Mouse (Mus musculus) c-Kit-negative CD71-positive TER-119-positive erythroid progenitor cells, embryonic 14.5 days (primary cell): Measurements from ENCODE around the gene 2310079G19Rik.

ENCODE experiments used
- DNase-seq: peaks from one replicate; pipeline ENCODE4 v3.0.0-alpha.2; 2013; ENCODE audit warnings: low read depth, low spot score

The 2310079G19Rik gene

GRCm38 (mm10) chr16:88627566-88627965 is at the start of gene 2310079G19Rik:
TSS of gene 2310079G19Rik (minus strand) at chr16:88627666.
- no peak for DNase-seq

DNA sequence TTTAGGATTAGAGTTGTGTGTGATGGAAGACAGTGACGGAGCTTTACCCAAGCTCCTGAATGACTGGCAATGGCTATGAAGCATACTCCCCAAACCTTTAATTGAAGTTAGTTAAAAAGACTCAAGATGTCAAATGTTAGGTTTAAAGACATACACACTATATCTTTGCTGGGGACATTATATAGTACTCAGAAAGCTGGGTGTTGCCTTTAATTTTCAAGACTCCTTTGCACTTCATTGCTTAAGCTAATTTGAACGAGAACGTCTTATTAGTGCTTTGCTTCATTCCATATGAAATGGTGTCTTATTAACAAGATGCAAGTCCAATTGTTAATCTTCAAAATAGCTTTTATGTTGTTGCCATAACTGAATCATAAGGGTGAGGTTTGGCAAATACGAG is 44.1 kb upstream of the 2310079G19Rik start, which contains the start of gene Krtap27-1:
Krtap27-1 (minus strand) TSS at position 101 of the 400 bp plus-strand sequence.
- no peak for DNase-seq

DNA sequence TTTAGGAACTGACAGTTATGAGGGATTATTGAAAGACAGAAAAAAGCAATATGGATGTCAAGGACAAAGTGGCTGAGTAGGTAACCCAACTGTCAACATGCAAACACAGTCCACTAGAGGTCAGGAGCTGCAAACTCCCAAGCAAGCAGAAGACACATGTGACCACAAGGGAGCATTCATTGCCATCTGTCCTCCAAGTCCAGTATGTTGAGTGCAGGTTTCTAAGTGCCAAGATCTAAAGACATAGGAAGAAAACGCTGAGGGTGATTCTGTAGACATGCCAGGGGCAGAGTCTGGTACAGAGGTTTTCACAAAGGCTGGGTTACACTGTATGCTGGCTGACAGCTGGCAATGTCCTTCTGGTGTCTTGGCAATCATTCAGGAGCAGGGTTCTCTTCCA is 30.0 kb upstream of the 2310079G19Rik start:
- DNase-seq: no peak

DNA sequence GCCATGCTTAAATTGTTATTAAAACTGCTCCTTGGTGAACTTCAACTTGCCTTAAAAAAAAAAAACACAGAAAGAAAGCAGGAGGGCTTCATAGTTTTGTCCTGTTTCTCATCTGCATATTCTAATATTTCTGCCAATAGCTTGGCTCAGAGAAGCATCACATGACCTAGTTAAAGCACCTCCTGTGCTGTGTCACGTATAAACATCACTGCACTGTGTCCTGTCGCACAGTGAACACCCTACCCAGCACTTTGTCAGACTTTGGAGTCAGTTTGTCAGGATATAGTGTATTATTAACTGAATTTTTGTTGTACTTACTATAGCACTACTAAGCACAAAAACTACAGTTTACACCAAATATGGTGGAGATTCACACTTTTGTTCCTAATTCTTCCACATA is 24.5 kb upstream of the 2310079G19Rik start:
- DNase-seq: no peak

DNA sequence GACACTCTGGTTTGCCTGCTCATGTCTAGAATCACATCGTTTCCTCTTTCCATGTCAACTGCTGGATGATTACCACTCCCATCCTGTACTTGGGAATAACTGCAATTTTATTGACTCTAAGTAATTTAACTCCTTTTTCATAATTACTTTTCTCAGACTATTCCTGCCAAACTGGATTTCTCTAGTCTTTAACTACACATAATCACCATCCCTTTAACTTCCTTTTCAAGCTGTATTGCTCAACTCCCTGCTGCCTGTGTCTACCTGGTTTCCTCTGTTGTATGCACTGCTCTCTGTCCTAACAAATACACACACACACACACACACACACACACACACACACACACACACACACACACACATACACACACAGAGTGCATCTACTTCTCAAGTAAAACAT is 23.6 kb upstream of the 2310079G19Rik start:
- DNase-seq: no peak

- DNase-seq: no peak
Observed at GRCm38 (mm10) chr16:88647358-88647846, 19.9 kb upstream of the 2310079G19Rik start, which contains the start of gene Krtap26-1. TSS of gene Krtap26-1 (minus strand) at chr16:88647796.

DNA sequence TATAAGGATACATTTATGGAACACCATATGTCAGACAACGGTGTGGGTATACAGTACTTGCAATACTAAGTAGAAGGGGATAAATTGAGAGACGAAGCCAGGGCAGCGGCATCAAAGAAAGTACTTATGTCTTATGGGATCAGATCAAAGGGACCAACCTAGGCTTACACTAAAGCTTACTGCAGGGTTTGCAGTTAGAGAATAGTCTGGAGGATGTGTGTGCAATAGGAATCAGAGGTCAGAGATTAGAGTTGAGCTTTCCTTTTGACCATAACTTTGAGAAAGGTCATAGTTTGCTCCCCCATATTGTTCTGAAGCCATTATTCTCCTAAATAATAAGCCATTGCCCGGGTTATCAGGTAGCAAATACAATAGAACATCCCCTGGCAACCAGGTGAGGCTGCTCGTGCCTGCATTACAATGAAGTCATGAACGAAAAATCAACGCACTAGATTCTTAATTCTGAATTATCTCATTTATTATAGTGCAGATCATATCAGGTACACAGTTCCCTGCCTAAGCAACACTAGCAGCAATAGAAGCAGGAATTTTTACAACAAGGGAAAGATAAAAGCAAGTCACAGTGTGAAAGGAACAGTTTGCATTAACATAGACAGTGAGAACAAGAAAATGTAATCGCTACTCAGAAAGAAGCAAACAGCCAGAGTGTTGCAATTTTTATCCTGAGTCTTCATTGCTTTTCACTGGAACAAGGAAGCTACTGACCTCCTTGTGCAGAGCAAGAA is 19.1 kb upstream of the 2310079G19Rik start:
- DNase-seq: no peak

GRCm38 (mm10) chr16:88640053-88640452 is 12.6 kb upstream of the 2310079G19Rik start:
- DNase-seq: no peak

- no peak for DNase-seq
Observed at GRCm38 (mm10) chr16:88635142-88635541, 7.7 kb upstream of the 2310079G19Rik start.

GRCm38 (mm10) chr16:88631474-88631873 is 4.0 kb upstream of the 2310079G19Rik start:
- no peak for DNase-seq

DNA sequence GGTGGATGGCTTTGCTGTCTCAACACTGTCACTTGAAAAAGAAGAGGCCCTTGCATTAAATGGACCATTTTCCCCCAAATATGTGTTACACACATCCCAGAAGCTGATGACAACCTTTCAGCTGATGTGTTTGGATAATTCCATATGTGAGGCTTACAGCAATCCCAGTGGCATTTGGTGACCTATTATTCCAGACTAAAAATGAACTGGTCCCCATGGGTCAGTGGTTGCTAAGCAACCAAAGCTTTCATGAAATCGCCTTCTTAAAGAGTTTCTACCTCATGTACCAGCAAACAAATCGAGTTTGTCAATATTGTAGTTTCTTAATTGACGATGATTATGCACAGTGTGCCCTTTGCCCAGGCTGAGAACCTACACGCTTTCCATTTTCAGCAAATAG is 14.8 kb downstream of the 2310079G19Rik start:
- DNase-seq: no peak

DNA sequence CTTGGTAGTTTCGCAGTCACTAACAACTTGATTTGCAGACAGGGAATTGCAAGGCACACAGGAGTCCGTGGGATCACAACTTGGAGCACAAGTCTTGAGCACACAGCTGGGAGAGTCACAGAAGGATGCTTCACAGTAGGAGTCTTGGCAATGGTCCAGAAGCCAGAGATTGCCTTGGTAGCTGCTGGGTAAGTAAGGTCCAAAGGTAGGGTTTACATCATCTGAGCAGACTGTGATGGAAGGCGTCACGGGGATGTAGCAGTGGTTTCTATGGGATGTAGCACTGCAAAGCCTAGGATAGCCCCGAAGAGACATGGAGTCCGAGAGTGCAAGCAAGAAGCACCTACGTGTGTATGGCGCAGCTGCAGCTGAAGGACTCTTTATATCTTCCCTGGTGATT is 15.5 kb downstream of the 2310079G19Rik start, which contains the start of gene Krtap24-1:
Krtap24-1 (minus strand) TSS at position 358 of the 400 bp plus-strand sequence.
- no peak for DNase-seq

DNA sequence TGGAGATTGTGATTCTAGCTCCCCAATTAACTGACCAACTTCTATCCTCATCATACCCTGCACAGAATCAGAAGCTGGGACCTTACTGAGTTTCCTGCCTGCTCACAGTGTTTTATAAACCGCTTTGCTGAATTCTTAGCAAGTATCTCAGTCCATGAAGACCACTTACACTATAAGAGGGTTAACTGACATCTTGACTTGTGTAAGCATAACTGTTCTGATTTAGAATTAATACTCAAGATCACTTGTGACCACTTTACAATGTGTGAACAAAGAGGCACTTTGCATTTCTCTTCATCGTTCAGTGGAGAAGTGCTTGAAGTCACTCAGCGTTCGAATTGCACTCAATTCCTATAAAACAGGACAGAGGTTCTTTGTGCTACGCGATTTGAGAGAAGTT is 22.9 kb downstream of the 2310079G19Rik start:
- DNase-seq: no peak

DNA sequence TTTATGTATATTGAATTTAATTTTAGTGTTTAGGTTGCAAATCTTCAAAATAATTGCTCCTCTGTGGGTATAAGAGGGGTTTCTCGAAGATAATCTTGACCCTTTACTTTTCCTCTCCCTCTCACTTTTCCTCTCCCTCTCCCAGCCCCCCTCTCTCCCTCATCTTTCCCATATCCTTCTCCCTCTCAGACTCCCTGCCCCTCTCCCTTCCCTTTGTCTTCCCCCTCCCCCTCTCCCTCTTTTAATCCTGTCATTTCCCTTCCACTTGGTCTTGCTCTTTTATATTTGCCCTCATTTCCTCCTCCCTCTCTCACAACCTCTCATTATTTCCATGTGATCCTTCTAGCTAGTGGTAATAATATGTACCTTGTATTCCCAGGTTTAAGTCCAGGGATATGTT is 25.0 kb downstream of the 2310079G19Rik start:
- no peak for DNase-seq

DNA sequence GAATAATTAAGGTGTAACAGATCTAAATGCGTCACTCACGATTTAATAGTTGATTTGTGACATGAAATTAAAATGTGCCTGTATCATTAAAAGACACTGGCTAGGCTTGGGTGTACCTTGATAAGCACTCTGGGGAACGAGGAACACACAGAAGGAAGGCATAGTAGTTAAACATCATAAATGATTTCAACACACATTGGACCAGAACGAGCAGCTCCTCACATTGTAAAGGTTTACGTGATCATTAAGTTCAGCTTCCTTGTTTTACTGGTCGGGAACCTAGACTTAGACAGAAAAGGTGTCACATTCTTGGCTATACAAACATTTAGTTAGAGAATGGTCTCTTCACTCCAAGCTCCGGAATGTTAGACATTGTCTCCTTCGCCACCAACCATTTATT is 27.2 kb downstream of the 2310079G19Rik start:
- no peak for DNase-seq

GRCm38 (mm10) chr16:88599504-88600237 is 27.8 kb downstream of the 2310079G19Rik start:
- no peak for DNase-seq

DNA sequence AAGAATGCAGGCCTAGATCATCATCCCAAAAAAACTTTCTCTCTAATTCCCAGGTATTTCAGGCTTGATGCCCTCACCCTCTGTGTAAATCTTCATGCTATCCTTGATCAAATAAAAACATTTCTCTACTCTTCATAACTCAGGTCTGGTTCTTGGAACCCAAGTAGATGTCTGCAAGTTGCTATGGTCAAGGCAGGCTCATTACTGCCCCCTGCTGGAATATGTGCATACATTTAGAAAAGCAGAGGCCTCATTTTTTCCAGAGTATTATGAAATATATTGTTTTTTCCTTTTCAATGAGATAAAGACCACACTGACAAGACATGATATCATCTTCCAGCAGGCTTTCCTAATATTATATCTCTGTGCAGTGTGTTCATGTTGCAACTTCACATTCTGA is 34.7 kb downstream of the 2310079G19Rik start:
- no peak for DNase-seq

DNA sequence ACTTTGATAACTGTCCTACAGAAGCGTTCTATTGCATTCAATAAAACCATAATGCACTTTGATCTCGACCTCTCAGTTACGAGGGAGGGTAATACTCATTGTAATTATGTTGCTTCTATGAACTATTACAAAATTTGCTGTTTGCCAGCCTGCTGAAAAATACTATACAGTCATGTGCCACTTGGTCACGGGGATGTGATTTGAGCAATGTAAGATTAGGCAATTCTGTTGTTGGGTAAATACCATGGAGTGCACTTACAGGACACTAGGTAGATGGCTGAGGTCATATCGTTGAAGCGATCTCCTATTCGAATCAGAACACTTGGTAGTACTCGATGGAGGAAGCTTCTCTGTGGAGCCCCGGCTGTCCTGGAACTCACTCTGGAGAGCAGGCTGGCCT is 44.1 kb downstream of the 2310079G19Rik start:
- no peak for DNase-seq
